Mouse (Mus musculus) neural tube, embryonic 12.5 days (tissue): ENCODE results near the gene Olfr518. TPM values are rescaled to one million over a fixed set of nuclear protein-coding genes. Genes with fewer than 3 reads are reported as not detected.

Experiments used
- polyA plus RNA-seq: library from polyadenylated mRNA; unstranded; fragments of >200 nt; fragmentation: Nextera tagmentation; extraction: Ambion mirVana; gene quantifications from 2 replicates; pipeline ENCODE4 v1.2.1, GENCODE M21; 2016

The Olfr518 gene
- polyA plus RNA-seq, 1 experiment from 2014 or later: not detected

Other genes starting within 250 kb of the Olfr518 start
- gene Olfr509, start 233.1 kb downstream of the Olfr518 start, polyA plus RNA-seq: not detected in 2 replicates
- gene Olfr510, start 218.6 kb downstream of the Olfr518 start, polyA plus RNA-seq: not detected in 2 replicates
- not detected in 2 replicates for gene Olfr512, start 171.7 kb downstream of the Olfr518 start, polyA plus RNA-seq
- gene Olfr513, start 134.0 kb downstream of the Olfr518 start, polyA plus RNA-seq: not detected in 2 replicates
- not detected in 2 replicates for gene Olfr514, start 59.0 kb downstream of the Olfr518 start, polyA plus RNA-seq
- not detected in 2 replicates for gene Olfr516, start 34.5 kb downstream of the Olfr518 start, polyA plus RNA-seq
- gene Olfr517, start 12.6 kb downstream of the Olfr518 start, polyA plus RNA-seq: not detected in 2 replicates
- not detected in 2 replicates for gene Olfr519, start 9.4 kb upstream of the Olfr518 start, polyA plus RNA-seq
- not detected in 2 replicates for gene Nlrp10, start 45.2 kb upstream of the Olfr518 start, polyA plus RNA-seq
- 85.9 and 87.7 TPM in 2 replicates for gene Eif3f, start 49.4 kb upstream of the Olfr518 start, polyA plus RNA-seq
- 32.8 and 36.0 TPM in 2 replicates for gene Tub, start 65.3 kb upstream of the Olfr518 start, polyA plus RNA-seq
- gene Ric3, start 198.3 kb upstream of the Olfr518 start, polyA plus RNA-seq: 21.2 and 24.1 TPM in 2 replicates